Mouse (Mus musculus) G1E (cell line): ENCODE measurements around the gene Siglece.

ENCODE experiments used
- CTCF ChIP-seq: IDR thresholded peaks from 2 replicates; pipeline ENCODE4 v1.5.1; 2012; ENCODE audit warnings: low read depth, low read length, inconsistent platforms, mixed read lengths
- GATA1 ChIP-seq: IDR thresholded peaks from 2 replicates; pipeline ENCODE4 v1.6.1; 2012; ENCODE audit warnings: borderline replicate concordance, low read length, inconsistent platforms, mixed read lengths
- GATA2 ChIP-seq: IDR thresholded peaks from 2 replicates; pipeline ENCODE4 v1.6.1; 2012; ENCODE audit warnings: low read depth, low read length, inconsistent platforms, borderline replicate concordance
- TAL1 ChIP-seq: conservative IDR thresholded peaks from 2 replicates; pipeline ENCODE4 v1.6.1; 2012; ENCODE audit warnings: low read depth, low read length, inconsistent platforms, mixed read lengths

DNA sequence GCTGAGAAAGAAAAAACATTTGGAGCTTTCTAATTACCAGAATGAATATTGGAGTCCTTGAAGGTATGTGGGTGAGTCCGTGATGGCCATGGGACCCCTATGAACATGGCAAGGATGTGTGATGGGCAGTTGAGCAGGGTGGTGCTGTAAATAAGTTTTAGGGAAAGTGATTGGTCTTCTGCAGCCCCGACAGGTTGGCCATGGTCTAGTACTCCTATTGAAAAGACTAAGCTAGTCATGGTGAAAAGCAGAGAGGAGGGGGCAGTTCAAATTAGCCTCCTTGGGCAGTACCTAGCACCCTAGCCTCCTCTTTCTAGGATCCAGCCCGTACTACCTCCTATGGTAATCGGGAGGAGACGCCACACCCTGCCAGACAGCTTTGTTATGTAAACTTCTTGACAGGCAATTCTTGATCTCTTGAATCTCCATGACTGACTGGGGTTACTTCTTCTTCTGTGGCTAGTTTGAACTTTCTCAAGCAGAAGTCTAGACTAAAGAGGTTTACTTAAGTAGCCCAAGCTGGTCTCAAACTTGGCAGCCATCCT lies 52.1 kb downstream of the Siglece start:
- TF ChIP-seq CTCF (no peak), GATA1 (no peak), TAL1 (no peak), GATA2 (no peak)
